Mouse (Mus musculus): ENCODE results near the gene Cwf19l1. TPM values are rescaled to one million over a fixed set of nuclear protein-coding genes. Genes with fewer than 3 reads are reported as not detected.

Cwf19l1 gene
- 28.6 and 29.7 TPM in 2 replicates for polyA plus RNA-seq (2015; fragmentation: Nextera tagmentation; extraction: Ambion mirVana)

- peak; percentile 87 for ATAC-seq (ENCODE audit: insufficient read depth, low FRiP score, low read depth)
- Histone ChIP-seq H3K4me2 (peak within 1 kb of the TSS; percentile 76), H3K27ac (peak within 1 kb of the TSS; percentile 95), H3K9ac (peak within 1 kb of the TSS; percentile 52), H3K4me3 (replicated peaks) (peak within 1 kb of the TSS; percentile 73), H3K9me3 (no peaks in the 10 kb centered on the region), H3K36me3 (peaks cover 17% of the 10 kb centered on the region), H3K27me3 (replicated peaks) (no peaks in the 10 kb centered on the region), H3K4me1 (peaks cover 8% of the 10 kb centered on the region; the same call in 1 of the 2 replicates)
- under 1% methylated on average over 45 of the region's 45 CpGs for WGBS
Observed at GRCm38 (mm10) chr19:44135072-44135959, at the start of gene Cwf19l1. Gene Cwf19l1 (minus strand): TSS chr19:44135876.

- Histone ChIP-seq H3K9me3 (no peaks in the 10 kb centered on the region), H3K36me3 (no peaks in the 10 kb centered on the region), H3K4me1 (no peaks in the 10 kb centered on the region), H3K9ac (no peak overlapping the region), H3K4me3 (replicated peaks) (no peak overlapping the region), H3K4me2 (no peak overlapping the region), H3K27me3 (replicated peaks) (no peaks in the 10 kb centered on the region), H3K27ac (no peak overlapping the region)
- ATAC-seq (ENCODE audit: insufficient read depth, low FRiP score, low read depth) = no peak
- WGBS = 65% methylated on average over 3 of the region's 3 CpGs
Observed at GRCm38 (mm10) chr19:44183968-44184367, 48.3 kb upstream of the Cwf19l1 start.

- H3K9ac ChIP-seq = no peak overlapping the region
- no peak overlapping the region for H3K4me3 ChIP-seq (replicated peaks)
- no peaks in the 10 kb centered on the region for H3K9me3 ChIP-seq
- 96% methylated on average over 1 of the region's 1 CpGs for WGBS
- H3K4me2 ChIP-seq = no peak overlapping the region
- no peaks in the 10 kb centered on the region for H3K4me1 ChIP-seq
- H3K27ac ChIP-seq = no peak overlapping the region
- H3K36me3 ChIP-seq = no peaks in the 10 kb centered on the region
- H3K27me3 ChIP-seq (replicated peaks) = no peaks in the 10 kb centered on the region
- ATAC-seq (ENCODE audit: insufficient read depth, low FRiP score, low read depth) = no peak
Observed at GRCm38 (mm10) chr19:44180502-44180901, 44.8 kb upstream of the Cwf19l1 start.

- Histone ChIP-seq H3K27ac (no peak overlapping the region), H3K36me3 (no peaks in the 10 kb centered on the region), H3K4me2 (no peak overlapping the region), H3K9me3 (no peaks in the 10 kb centered on the region), H3K4me1 (no peaks in the 10 kb centered on the region), H3K9ac (no peak overlapping the region), H3K4me3 (replicated peaks) (no peak overlapping the region), H3K27me3 (replicated peaks) (no peaks in the 10 kb centered on the region)
- no peak for ATAC-seq (ENCODE audit: insufficient read depth, low FRiP score, low read depth)
- 82% methylated on average over 3 of the region's 3 CpGs for WGBS
Observed at GRCm38 (mm10) chr19:44176741-44177140, 41.1 kb upstream of the Cwf19l1 start.

GRCm38 (mm10) chr19:44174835-44175234 lies 39.2 kb upstream of the Cwf19l1 start:
- no peak overlapping the region for H3K9ac ChIP-seq
- H3K4me1 ChIP-seq = no peaks in the 10 kb centered on the region
- H3K4me2 ChIP-seq = no peak overlapping the region
- no peaks in the 10 kb centered on the region for H3K27me3 ChIP-seq (replicated peaks)
- no peaks in the 10 kb centered on the region for H3K36me3 ChIP-seq
- no peak overlapping the region for H3K27ac ChIP-seq
- H3K4me3 ChIP-seq (replicated peaks) = no peak overlapping the region
- H3K9me3 ChIP-seq = no peaks in the 10 kb centered on the region
- WGBS = 59% methylated on average over 8 of the region's 8 CpGs
- no peak for ATAC-seq (ENCODE audit: insufficient read depth, low FRiP score, low read depth)

- no peaks in the 10 kb centered on the region for H3K4me1 ChIP-seq
- H3K36me3 ChIP-seq = no peaks in the 10 kb centered on the region
- no peaks in the 10 kb centered on the region for H3K27me3 ChIP-seq (replicated peaks)
- no peak for ATAC-seq (ENCODE audit: insufficient read depth, low FRiP score, low read depth)
- no peaks in the 10 kb centered on the region for H3K9me3 ChIP-seq
- no peak overlapping the region for H3K4me2 ChIP-seq
- 14% methylated on average over 3 of the region's 3 CpGs for WGBS
- no peak overlapping the region for H3K9ac ChIP-seq
- H3K4me3 ChIP-seq (replicated peaks) = no peak overlapping the region
- no peak overlapping the region for H3K27ac ChIP-seq
Observed at GRCm38 (mm10) chr19:44161515-44161914, 25.8 kb upstream of the Cwf19l1 start.

GRCm38 (mm10) chr19:44159386-44159785 lies 23.7 kb upstream of the Cwf19l1 start:
- Histone ChIP-seq H3K9me3 (no peaks in the 10 kb centered on the region), H3K27me3 (replicated peaks) (no peaks in the 10 kb centered on the region; the same call in 1 of the 2 replicates), H3K27ac (no peak overlapping the region), H3K4me3 (replicated peaks) (no peak overlapping the region), H3K36me3 (no peaks in the 10 kb centered on the region), H3K4me2 (no peak overlapping the region), H3K4me1 (no peaks in the 10 kb centered on the region), H3K9ac (no peak overlapping the region)
- WGBS = 82% methylated on average over 3 of the region's 3 CpGs
- no peak for ATAC-seq (ENCODE audit: insufficient read depth, low FRiP score, low read depth)

- no peak for ATAC-seq (ENCODE audit: insufficient read depth, low FRiP score, low read depth)
- no peak overlapping the region for H3K9ac ChIP-seq
- no peak overlapping the region for H3K27ac ChIP-seq
- H3K9me3 ChIP-seq = no peaks in the 10 kb centered on the region
- no peaks in the 10 kb centered on the region for H3K36me3 ChIP-seq
- no peak overlapping the region for H3K4me3 ChIP-seq (replicated peaks)
- 89% methylated on average over 10 of the region's 10 CpGs for WGBS
- H3K4me2 ChIP-seq = no peak overlapping the region
- H3K4me1 ChIP-seq = no peaks in the 10 kb centered on the region
- no peaks in the 10 kb centered on the region; the same call in 1 of the 2 replicates for H3K27me3 ChIP-seq (replicated peaks)
Observed at GRCm38 (mm10) chr19:44157005-44157404, 21.3 kb upstream of the Cwf19l1 start.

GRCm38 (mm10) chr19:44153781-44154180 lies 18.1 kb upstream of the Cwf19l1 start:
- Histone ChIP-seq H3K4me1 (no peaks in the 10 kb centered on the region), H3K27me3 (replicated peaks) (no peaks in the 10 kb centered on the region; the same call in 1 of the 2 replicates), H3K9ac (no peak overlapping the region), H3K4me3 (replicated peaks) (no peak overlapping the region), H3K27ac (no peak overlapping the region), H3K4me2 (no peak overlapping the region), H3K9me3 (no peaks in the 10 kb centered on the region), H3K36me3 (no peaks in the 10 kb centered on the region)
- ATAC-seq (ENCODE audit: insufficient read depth, low FRiP score, low read depth) = no peak
- 77% methylated on average over 5 of the region's 5 CpGs for WGBS

GRCm38 (mm10) chr19:44148991-44149390 lies 13.3 kb upstream of the Cwf19l1 start:
- H3K4me2 ChIP-seq = no peak overlapping the region
- peaks cover 10% of the 10 kb centered on the region; the same call in 1 of the 2 replicates for H3K4me1 ChIP-seq
- 70% methylated on average over 2 of the region's 2 CpGs for WGBS

GRCm38 (mm10) chr19:44148345-44148744 lies 12.7 kb upstream of the Cwf19l1 start:
- WGBS = 32% methylated on average over 2 of the region's 2 CpGs
- Histone ChIP-seq H3K27me3 (replicated peaks) (no peaks in the 10 kb centered on the region), H3K4me1 (peaks cover 10% of the 10 kb centered on the region; the same call in 1 of the 2 replicates), H3K9me3 (no peaks in the 10 kb centered on the region), H3K4me2 (no peak overlapping the region), H3K27ac (no peak overlapping the region), H3K36me3 (peaks cover under 1% of the 10 kb centered on the region; the same call in 1 of the 2 replicates), H3K9ac (no peak overlapping the region), H3K4me3 (replicated peaks) (no peak overlapping the region)
- ATAC-seq (ENCODE audit: insufficient read depth, low FRiP score, low read depth) = no peak

More at GRCm38 (mm10) chr19:44148991-44149390, 13.3 kb upstream of the Cwf19l1 start:
- Histone ChIP-seq H3K27me3 (replicated peaks) (no peaks in the 10 kb centered on the region), H3K9me3 (no peaks in the 10 kb centered on the region), H3K9ac (no peak overlapping the region), H3K4me3 (replicated peaks) (no peak overlapping the region), H3K27ac (no peak overlapping the region), H3K36me3 (no peaks in the 10 kb centered on the region)
- no peak for ATAC-seq (ENCODE audit: insufficient read depth, low FRiP score, low read depth)

- H3K9me3 ChIP-seq = no peaks in the 10 kb centered on the region
- H3K4me1 ChIP-seq = peaks cover 10% of the 10 kb centered on the region; the same call in 1 of the 2 replicates
- no peak overlapping the region; the same call in 1 of the 2 replicates for H3K4me2 ChIP-seq
- no peak overlapping the region for H3K4me3 ChIP-seq (replicated peaks)
- ATAC-seq (ENCODE audit: insufficient read depth, low FRiP score, low read depth) = no peak
- WGBS = 89% methylated on average over 8 of the region's 8 CpGs
- no peaks in the 10 kb centered on the region for H3K27me3 ChIP-seq (replicated peaks)
- H3K27ac ChIP-seq = no peak overlapping the region
- H3K9ac ChIP-seq = no peak overlapping the region
- peaks cover 4% of the 10 kb centered on the region; the same call in 1 of the 2 replicates for H3K36me3 ChIP-seq
Observed at GRCm38 (mm10) chr19:44146951-44147350, 11.3 kb upstream of the Cwf19l1 start.

Measured in stomach, embryonic 15.5 days (tissue).